Mouse (Mus musculus) large intestine, adult 2 months (tissue): ENCODE measurements around the gene Gpn1. TPM values are rescaled to one million over a fixed set of nuclear protein-coding genes. Genes with fewer than 3 reads are reported as not detected.

ENCODE experiments used
- DNase-seq: peaks from one replicate; pipeline ENCODE4 v3.0.0-alpha.2; 2012; ENCODE audit warnings: low read depth, low spot score
- WGBS: fragments of 180-500 bp; shearing (Covaris S2); methylation state at CpG from one replicate; pipeline ENCODE4 v1.1.7; 2018; 5-methylcytosine and 5-hydroxymethylcytosine counted together
- polyA plus RNA-seq: library from polyadenylated mRNA; depleted of rRNA; stranded (reverse); fragments of >200 nt; gene quantifications from 2 replicates; pipeline ENCODE4 v1.2.3, GENCODE M21; 2012; rRNA removed

Gpn1 gene
- polyA plus RNA-seq, 1 experiment: 9.0 TPM

- no peak for DNase-seq
- WGBS: 34% methylated on average over 2 of the region's 2 CpGs
These were observed 34.0 kb downstream of the Gpn1 start for GRCm38 (mm10) chr5:31528560-31528959.

DNA sequence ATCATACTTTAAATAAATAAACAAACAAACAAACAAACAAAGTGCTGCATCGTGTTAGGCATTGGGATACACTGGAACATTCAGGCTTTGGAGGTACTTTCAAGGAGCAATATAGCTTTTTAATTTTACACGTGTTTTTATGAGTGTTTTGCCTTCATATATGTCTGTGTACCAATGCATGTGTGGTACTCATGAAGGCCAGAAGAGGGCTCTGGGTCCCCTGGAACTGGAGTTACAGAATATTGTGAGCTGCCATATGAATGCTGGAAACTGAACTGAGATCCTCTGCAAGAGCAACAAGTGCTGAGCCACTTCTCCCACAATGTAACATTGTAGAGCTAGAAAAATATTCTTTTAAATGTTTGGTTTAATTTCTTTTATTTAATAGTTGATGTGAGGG is 40.7 kb downstream of the Gpn1 start:
- WGBS: 84% methylated on average over 2 of the region's 2 CpGs
- DNase-seq: no peak

GRCm38 (mm10) chr5:31559401-31559800 is 64.9 kb downstream of the Gpn1 start:
- WGBS: 65% methylated on average over 1 of the region's 1 CpGs
- DNase-seq: no peak

- DNase-seq: no peak
- 100% methylated on average over 2 of the region's 2 CpGs for WGBS
These were observed 65.8 kb downstream of the Gpn1 start for GRCm38 (mm10) chr5:31560352-31560751.

- WGBS: 77% methylated on average over 7 of the region's 7 CpGs
- no peak for DNase-seq
These were observed 67.6 kb downstream of the Gpn1 start for GRCm38 (mm10) chr5:31562036-31562666.

Other genes starting within 250 kb of the Gpn1 start
- gene Krtcap3, start 243.1 kb upstream of the Gpn1 start, polyA plus RNA-seq: 186 and 200 TPM in 2 replicates
- gene Ift172, start 203.6 kb upstream of the Gpn1 start, polyA plus RNA-seq: 26.5 and 33.0 TPM in 2 replicates
- gene Fndc4, start 198.7 kb upstream of the Gpn1 start, polyA plus RNA-seq: 1.8 and 2.6 TPM in 2 replicates
- 0.15 and 0.26 TPM in 2 replicates for gene Gckr, start 197.3 kb upstream of the Gpn1 start, polyA plus RNA-seq
- 7.0 and 8.8 TPM in 2 replicates for gene Zfp512, start 42.3 kb upstream of the Gpn1 start, polyA plus RNA-seq
- gene 4930548H24Rik, start 9.0 kb upstream of the Gpn1 start, polyA plus RNA-seq: not detected in 2 replicates
- 9.0 and 11.8 TPM in 2 replicates for gene Slc4a1ap, start 32.3 kb downstream of the Gpn1 start, polyA plus RNA-seq
- 9.0 and 12.2 TPM in 2 replicates for gene Supt7l, start 33.1 kb downstream of the Gpn1 start, polyA plus RNA-seq
- 19.7 and 22.7 TPM in 2 replicates for gene Mrpl33, start 102.2 kb downstream of the Gpn1 start, polyA plus RNA-seq
- 18.1 and 19.1 TPM in 2 replicates for gene Rbks, start 202.9 kb downstream of the Gpn1 start, polyA plus RNA-seq
- gene Babam2, start 202.9 kb downstream of the Gpn1 start, polyA plus RNA-seq: 26.3 and 27.0 TPM in 2 replicates